Mouse (Mus musculus) layer of hippocampus, adult 18-20 months (tissue): Measurements from ENCODE around the gene Bpifa1. TPM values are rescaled to one million over a fixed set of nuclear protein-coding genes. Genes with fewer than 3 reads are reported as not detected.
"Not testable (repeated sequence)": the region's sequence is repeated elsewhere in the genome, so short reads cannot be mapped to it uniquely, and the experiment has no call there.

ENCODE experiments used
- DNase-seq, 2 experiments: peaks; one replicate each; pipeline ENCODE4 v3.0.0; 2022; ENCODE audit warnings: low spot score in 2 of 2
- long read RNA-seq: library from polyadenylated mRNA; stranded (forward); transcript quantifications from one replicate; pipeline ENCODE4 v2.0.0, GENCODE M21; 2021
- total RNA-seq, 2 experiments: library from RNA; stranded (reverse); gene quantifications; 2 replicates each; pipeline ENCODE4 v1.2.3; 2021

Bpifa1 gene
- not detected for total RNA-seq
- long read RNA-seq = 0 reads

GRCm38 (mm10) chr2:154142580-154142979, at the start of gene Bpifa1:
Bpifa1 (plus strand) TSS chr2:154142880.
- no peak for DNase-seq

- peak in 1 of 2 experiments; percentile 5 for DNase-seq
These were observed 44.9 kb upstream of the Bpifa1 start for GRCm38 (mm10) chr2:154097734-154098133.

- no peak for DNase-seq
These were observed 25.3 kb upstream of the Bpifa1 start for GRCm38 (mm10) chr2:154117381-154117780.

- no peak for DNase-seq
These were observed 12.6 kb upstream of the Bpifa1 start, which contains the start of gene Bpifa3 for GRCm38 (mm10) chr2:154130120-154130519. Bpifa3 (plus strand) TSS chr2:154130336.

- peak in 1 of 2 experiments; percentile 3 for DNase-seq
These were observed 1.1 kb downstream of the Bpifa1 start for GRCm38 (mm10) chr2:154143735-154144134.

- no peak for DNase-seq
These were observed 4.8 kb downstream of the Bpifa1 start for GRCm38 (mm10) chr2:154147496-154147895.

GRCm38 (mm10) chr2:154158433-154158832, 15.8 kb downstream of the Bpifa1 start:
- peak; percentile 13 to 33 for DNase-seq

- no peak for DNase-seq
These were observed 19.6 kb downstream of the Bpifa1 start, which contains the start of gene Bpifa5 for GRCm38 (mm10) chr2:154162307-154162706. Bpifa5 (plus strand) TSS chr2:154162607.

GRCm38 (mm10) chr2:154163306-154163705, 20.6 kb downstream of the Bpifa1 start:
- DNase-seq = no peak

GRCm38 (mm10) chr2:154169172-154169571, 26.5 kb downstream of the Bpifa1 start:
- DNase-seq = no peak

- no peak for DNase-seq
These were observed 28.9 kb downstream of the Bpifa1 start for GRCm38 (mm10) chr2:154171621-154172020.

- peak; percentile 25 to 60 for DNase-seq
These were observed 30.6 kb downstream of the Bpifa1 start for GRCm38 (mm10) chr2:154173313-154173712.

- not testable (repeated sequence) for DNase-seq
These were observed 39.2 kb downstream of the Bpifa1 start for GRCm38 (mm10) chr2:154181900-154182299.

- DNase-seq = not testable (repeated sequence)
These were observed 40.4 kb downstream of the Bpifa1 start for GRCm38 (mm10) chr2:154183061-154183460.

- DNase-seq = no peak
These were observed 42.6 kb downstream of the Bpifa1 start for GRCm38 (mm10) chr2:154185319-154185718.

GRCm38 (mm10) chr2:154185748-154186147, 43.1 kb downstream of the Bpifa1 start:
- DNase-seq = no peak

- no peak for DNase-seq
These were observed 44.8 kb downstream of the Bpifa1 start for GRCm38 (mm10) chr2:154187468-154187867.

GRCm38 (mm10) chr2:154189877-154190434, 47.3 kb downstream of the Bpifa1 start:
- DNase-seq = no peak

- no peak for DNase-seq
These were observed 48.0 kb downstream of the Bpifa1 start, which contains the start of gene Bpifb1 for GRCm38 (mm10) chr2:154190546-154191258. Bpifb1 (plus strand) TSS chr2:154190818.

GRCm38 (mm10) chr2:154192141-154192540, 49.5 kb downstream of the Bpifa1 start:
- no peak for DNase-seq

GRCm38 (mm10) chr2:154193071-154193470, 50.4 kb downstream of the Bpifa1 start:
- no peak for DNase-seq

GRCm38 (mm10) chr2:154193994-154194504, 51.4 kb downstream of the Bpifa1 start:
- DNase-seq = no peak
